Mouse (Mus musculus) left cerebral cortex, postnatal 14 days (tissue): Measurements from ENCODE around the gene Bicd2. TPM values are rescaled to one million over a fixed set of nuclear protein-coding genes. Genes with fewer than 3 reads are reported as not detected.

Source experiments
- DNase-seq, 2 experiments: peaks; one replicate each; pipeline ENCODE4 v3.0.0; 2021 to 2022; ENCODE audit warnings: low spot score in 2 of 2, mixed read lengths in 1 of 2
- intact Hi-C: fragments of 180-260 bp; cut with DNase I; formaldehyde crosslinking; loops from one replicate; pipeline ENCODE4 v1.15.1; 2025
- total RNA-seq, 2 experiments: library from RNA; stranded (reverse); gene quantifications; 2 replicates each; pipeline ENCODE4 v1.2.3; 2021

Bicd2 gene
- total RNA-seq, 2 experiments from 2014 or later, result 43.2 to 44.1 TPM

GRCm38 (mm10) chr13:49322169-49322568 lies 19.2 kb upstream of the Bicd2 start:
- peak in 1 of 2 experiments; percentile 48 for DNase-seq

GRCm38 (mm10) chr13:49322739-49323138 lies 18.6 kb upstream of the Bicd2 start:
- peak; percentile 64 to 91 for DNase-seq
- intact Hi-C loops, result loop anchor here (10.0 kb wide), 1 partner anchor 322 kb away; no protein-coding TSS in a partner anchor

More at GRCm38 (mm10) chr13:49322169-49322568, 19.2 kb upstream of the Bicd2 start:
- intact Hi-C loops, result loop anchor here (10.0 kb wide), 1 partner anchor 323 kb away; no protein-coding TSS in a partner anchor

- intact Hi-C loops, result loop anchor here (10.0 kb wide), 1 partner anchor 320 kb away; no protein-coding TSS in a partner anchor
- no peak for DNase-seq
Measured at GRCm38 (mm10) chr13:49324871-49325270, 16.5 kb upstream of the Bicd2 start.

- intact Hi-C loops, result loop anchor here (2.0 to 10.0 kb wide), 2 partner anchors 54 to 318 kb away; no protein-coding TSS in a partner anchor
- peak; percentile 71 to 73 for DNase-seq
Measured at GRCm38 (mm10) chr13:49326246-49327206, 14.9 kb upstream of the Bicd2 start.

- no peak for DNase-seq
- intact Hi-C loops, result loop anchor here (10.0 kb wide), 1 partner anchor 317 kb away; no protein-coding TSS in a partner anchor
Measured at GRCm38 (mm10) chr13:49328101-49328500, 13.3 kb upstream of the Bicd2 start.

- intact Hi-C loops, result no loop called here
- no peak for DNase-seq
Measured at GRCm38 (mm10) chr13:49333250-49333649, 8.1 kb upstream of the Bicd2 start.

- DNase-seq, result no peak
- intact Hi-C loops, result no loop called here
Measured at GRCm38 (mm10) chr13:49335077-49335982, 6.1 kb upstream of the Bicd2 start.

GRCm38 (mm10) chr13:49338893-49339546 lies 2.4 kb upstream of the Bicd2 start:
- intact Hi-C loops, result no loop called here
- peak in 1 of 2 experiments; percentile 45 for DNase-seq

GRCm38 (mm10) chr13:49341831-49342722 lies 692 bp downstream of the Bicd2 start:
- intact Hi-C loops, result loop anchor here (2.0 kb wide), 1 partner anchor 39 kb away; no protein-coding TSS in a partner anchor
- peak in 1 of 2 experiments; percentile 12 for DNase-seq

GRCm38 (mm10) chr13:49342723-49343100 lies 1.3 kb downstream of the Bicd2 start:
- intact Hi-C loops, result no loop called here

GRCm38 (mm10) chr13:49344567-49344966 lies 3.2 kb downstream of the Bicd2 start:
- no peak for DNase-seq
- intact Hi-C loops, result no loop called here

More at GRCm38 (mm10) chr13:49342723-49343100, 1.3 kb downstream of the Bicd2 start:
- DNase-seq, result no peak

GRCm38 (mm10) chr13:49345476-49345875 lies 4.1 kb downstream of the Bicd2 start:
- intact Hi-C loops, result no loop called here
- DNase-seq, result no peak

GRCm38 (mm10) chr13:49348522-49348921 lies 7.1 kb downstream of the Bicd2 start:
- no peak for DNase-seq
- intact Hi-C loops, result no loop called here

GRCm38 (mm10) chr13:49349335-49349734 lies 8.0 kb downstream of the Bicd2 start:
- DNase-seq, result no peak
- intact Hi-C loops, result no loop called here

- no peak for DNase-seq
- intact Hi-C loops, result no loop called here
Measured at GRCm38 (mm10) chr13:49349836-49350505, 8.6 kb downstream of the Bicd2 start.

- peak in 1 of 2 experiments; percentile 25 for DNase-seq
- intact Hi-C loops, result no loop called here
Measured at GRCm38 (mm10) chr13:49352581-49353159, 11.3 kb downstream of the Bicd2 start.

GRCm38 (mm10) chr13:49353422-49353821 lies 12.0 kb downstream of the Bicd2 start:
- intact Hi-C loops, result no loop called here
- DNase-seq, result no peak
